Mouse (Mus musculus): Measurements from ENCODE around the gene Gm3646.

GRCm38 (mm10) chr1:39843328-39843727 lies 38.2 kb upstream of the Gm3646 start:
- no peak for TF ChIP-seq CTCF (IDR thresholded peaks at IDR 0.05; ENCODE audit: low read depth)
- no peak for TF ChIP-seq EP300 (optimal IDR thresholded peaks at IDR 0.05)
